Mouse (Mus musculus) CH12.LX (cell line): Measurements from ENCODE around the gene Ldb3. TPM values are rescaled to one million over a fixed set of nuclear protein-coding genes. Genes with fewer than 3 reads are reported as not detected.

Experiments
- DNase-seq: peaks from one replicate; pipeline ENCODE4 v3.0.0-alpha.2; 2013; ENCODE audit errors: extremely low read depth
- H3K27ac ChIP-seq: 2 replicates; pipeline ENCODE4 v1.5.1; 2012; ENCODE audit warnings: low read depth, mild to moderate bottlenecking, control low read depth, moderate library complexity; ENCODE audit not compliant: insufficient read depth
- H3K27me3 ChIP-seq: replicated peaks from 2 replicates; pipeline ENCODE3; 2012; ENCODE audit warnings: inconsistent platforms
- H3K36me3 ChIP-seq, 2 experiments: replicated peaks in 1 of 2; 2 replicates each; pipeline versions ENCODE3 to v1.6.1; 2012; ENCODE audit warnings: inconsistent platforms in 1 of 2, low read length in 1 of 2, mild to moderate bottlenecking in 1 of 2, mixed read lengths in 1 of 2, moderate library complexity in 1 of 2; ENCODE audit not compliant: control insufficient read depth in 1 of 2, insufficient read depth in 1 of 2
- H3K4me1 ChIP-seq, 2 experiments: 2 replicates each; pipeline ENCODE4 v1.6.1; 2012; ENCODE audit warnings: inconsistent platforms in 1 of 2, moderate library complexity in 1 of 2; ENCODE audit not compliant: insufficient read depth in 2 of 2, control insufficient read depth in 1 of 2
- H3K4me2 ChIP-seq: 2 replicates; pipeline ENCODE4 v1.6.1; 2012; ENCODE audit warnings: low read depth, mild to moderate bottlenecking, control low read depth; ENCODE audit not compliant: poor library complexity, insufficient read depth, severe bottlenecking
- H3K4me3 ChIP-seq, 3 experiments: fragments of 150-350 bp in 1 of 3; sonication (generic) in 1 of 3; replicated peaks in 1 of 3; 2 replicates each; pipeline versions ENCODE3 to v1.5.1; 2011 to 2012; ENCODE audit warnings: low read depth in 2 of 3, low read length in 2 of 3, mild to moderate bottlenecking in 2 of 3, moderate library complexity in 2 of 3, control low read depth in 1 of 3, improper control_type of control experiment in 1 of 3, inconsistent platforms in 1 of 3, mixed read lengths in 1 of 3; ENCODE audit not compliant: poor library complexity in 1 of 3
- H3K79me2 ChIP-seq: replicated peaks from 2 replicates; pipeline ENCODE4 v1.6.1; 2012; ENCODE audit warnings: mild to moderate bottlenecking, moderate library complexity; ENCODE audit not compliant: control insufficient read depth, poor library complexity, insufficient read depth, severe bottlenecking; ENCODE audit errors: extremely low read depth
- H3K9ac ChIP-seq: 2 replicates; pipeline ENCODE4 v1.6.1; 2012; ENCODE audit warnings: low read depth, mild to moderate bottlenecking, control low read depth, moderate library complexity; ENCODE audit not compliant: insufficient read depth
- H3K9me3 ChIP-seq: replicated peaks from 2 replicates; pipeline ENCODE3; 2012; ENCODE audit warnings: low read length, inconsistent platforms, mixed read lengths
- BHLHE40 ChIP-seq: IDR thresholded peaks from 2 replicates; pipeline ENCODE4 v1.6.1; 2011; ENCODE audit warnings: mild to moderate bottlenecking, low read depth, low read length, improper control_type of control experiment
- CHD2 ChIP-seq: IDR thresholded peaks from 2 replicates; pipeline ENCODE4 v1.6.1; 2011; ENCODE audit warnings: low read length, improper control_type of control experiment
- CTCF ChIP-seq, 2 experiments: IDR thresholded peaks in 1 of 2; conservative IDR thresholded peaks in 1 of 2; 2 replicates each; pipeline ENCODE4 v1.5.1; 2011 to 2012; ENCODE audit warnings: low read depth in 2 of 2, low read length in 2 of 2, improper control_type of control experiment in 1 of 2, inconsistent platforms in 1 of 2, mild to moderate bottlenecking in 1 of 2, moderate library complexity in 1 of 2
- ELF1 ChIP-seq: IDR thresholded peaks from 2 replicates; pipeline ENCODE4 v1.6.1; 2014; ENCODE audit warnings: low read depth, mild to moderate bottlenecking, inconsistent platforms, low read length, improper control_type of control experiment
- EP300 ChIP-seq: IDR thresholded peaks from 2 replicates; pipeline ENCODE4 v1.6.1; 2011; ENCODE audit warnings: low read length, improper control_type of control experiment
- ETS1 ChIP-seq: conservative IDR thresholded peaks from 2 replicates; pipeline ENCODE4 v1.6.1; 2012; ENCODE audit warnings: low read depth, mild to moderate bottlenecking, inconsistent platforms, low read length, improper control_type of control experiment, moderate library complexity
- HCFC1 ChIP-seq: IDR thresholded peaks from 2 replicates; pipeline ENCODE4 v1.6.1; 2012; ENCODE audit warnings: low read depth, mild to moderate bottlenecking, inconsistent platforms, low read length, improper control_type of control experiment
- IRF4 ChIP-seq: IDR thresholded peaks from 2 replicates; pipeline ENCODE4 v1.6.1; 2014; ENCODE audit warnings: low read depth, mild to moderate bottlenecking, inconsistent platforms, low read length, improper control_type of control experiment
- MAX ChIP-seq: IDR thresholded peaks from 2 replicates; pipeline ENCODE4 v1.6.1; 2011; ENCODE audit warnings: low read length, improper control_type of control experiment
- MEF2A ChIP-seq: IDR thresholded peaks from 2 replicates; pipeline ENCODE4 v1.6.1; 2014; ENCODE audit warnings: low read depth, mild to moderate bottlenecking, inconsistent platforms, low read length, improper control_type of control experiment, borderline replicate concordance
- NELFE ChIP-seq: IDR thresholded peaks from 2 replicates; pipeline ENCODE4 v1.6.1; 2011; ENCODE audit warnings: low read depth, low read length, improper control_type of control experiment
- NRF1 ChIP-seq: IDR thresholded peaks from 2 replicates; pipeline ENCODE4 v1.6.1; 2014; ENCODE audit warnings: low read depth, mild to moderate bottlenecking, inconsistent platforms, low read length, improper control_type of control experiment, moderate library complexity
- PAX5 ChIP-seq: IDR thresholded peaks from 2 replicates; pipeline ENCODE4 v1.6.1; 2012; ENCODE audit warnings: low read length, inconsistent platforms, mixed read lengths
- SIN3A ChIP-seq: IDR thresholded peaks from 2 replicates; pipeline ENCODE4 v1.6.1; 2012; ENCODE audit warnings: low read length, improper control_type of control experiment, inconsistent platforms
- SMC3 ChIP-seq: IDR thresholded peaks from 2 replicates; pipeline ENCODE4 v1.6.1; 2011; ENCODE audit warnings: low read depth, low read length, improper control_type of control experiment
- TCF12 ChIP-seq: IDR thresholded peaks from 2 replicates; pipeline ENCODE4 v1.6.1; 2014; ENCODE audit warnings: low read depth, mild to moderate bottlenecking, inconsistent platforms, low read length, improper control_type of control experiment
- UBTF ChIP-seq: IDR thresholded peaks from 2 replicates; pipeline ENCODE4 v1.6.1; 2012; ENCODE audit warnings: low read depth, mild to moderate bottlenecking, inconsistent platforms, low read length, improper control_type of control experiment, moderate library complexity
- ZKSCAN1 ChIP-seq: IDR thresholded peaks from 2 replicates; pipeline ENCODE4 v1.6.1; 2012; ENCODE audit warnings: low read depth, inconsistent platforms, low read length, improper control_type of control experiment, borderline replicate concordance
- ZNF384 ChIP-seq: IDR thresholded peaks from 2 replicates; pipeline ENCODE4 v1.6.1; 2012; ENCODE audit warnings: low read depth, low read length, improper control_type of control experiment, inconsistent platforms
- dilution Hi-C: fragments of 300-500 bp; cut with MboI; formaldehyde crosslinking; loops from 2 replicates; pipeline ENCODE4 v1.14.3; 2020; ENCODE audit warnings: low sequenced_read_pairs; ENCODE audit not compliant: extremely low pct_unique_long_range_greater_than_20kb, extremely low pct_ligation_motif_present
- in situ Hi-C: fragments of 300-500 bp; cut with MboI; formaldehyde crosslinking; loops from 3 replicates; pipeline ENCODE4 v1.14.3; 2019; ENCODE audit warnings: low sequenced_read_pairs, low pct_ligation_motif_present, low pct_unique_long_range_greater_than_20kb, mixed read lengths
- polyA plus RNA-seq: library from polyadenylated mRNA; unstranded; fragments of >175 nt; gene quantifications from 2 replicates; pipeline ENCODE4 v1.2.1, GENCODE M21; 2012; ENCODE audit warnings: low read depth; ENCODE audit not compliant: insufficient read length
- total RNA-seq, 2 experiments: library from RNA; depleted of rRNA; stranded (reverse); fragments of 300-350 nt in 1 of 2; fragments of >200 nt in 1 of 2; gene quantifications; 2 replicates each; pipeline ENCODE4 v1.2.3; 2012 to 2014

Ldb3 gene
- total and polyA plus RNA-seq, 3 experiments, result 0.08 TPM; not detected in 2

DNA sequence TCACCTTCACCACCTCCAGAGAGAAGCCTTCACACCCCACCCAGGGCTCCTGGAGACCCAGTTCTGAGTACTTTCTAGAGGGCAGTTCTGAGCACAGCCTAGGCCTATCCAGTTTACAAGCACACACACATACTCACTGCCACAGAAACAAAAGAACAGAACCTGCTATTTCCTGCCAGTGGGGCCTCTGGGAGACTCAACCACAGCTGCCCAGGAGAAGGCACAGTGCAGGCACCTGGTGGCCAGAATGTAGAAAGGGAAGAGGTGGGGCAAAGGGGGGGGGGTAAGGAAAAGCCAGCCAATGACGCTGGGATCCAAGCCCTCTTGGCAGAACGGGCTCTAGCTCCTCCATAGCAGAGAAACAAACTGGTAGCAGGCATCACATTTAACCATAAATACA, 26.1 kb downstream of the Ldb3 start:
- TF ChIP-seq ELF1 (0 out of 2 replicates have a peak, but pooled peaks have one; percentile 8), CTCF (conservative IDR thresholded peaks at IDR 0.05 in 1 of 2, IDR thresholded peaks at IDR 0.05 in 1 of 2; ENCODE audit: low read depth in 2 of 2, low read length in 2 of 2) (peak in 1 of 2 experiments; percentile 31; a peak in 2 of 4 replicates), SMC3 (0 out of 2 replicates have a peak, but pooled peaks have one; percentile 8), HCFC1 (no peak)
- DNase-seq, result peak; percentile 44
- in situ Hi-C loops (loop anchor here (5.0 to 10.0 kb wide), 2 partner anchors 140 to 188 kb away; partner anchors contain the start of genes Mmrn2 and Sncg), dilution Hi-C loops (no loop called here)
- Histone ChIP-seq H3K79me2 (no peaks in the 10 kb centered on the region), H3K4me2 (no peak overlapping the region), H3K4me1 (peaks cover 0 to 12% of the 10 kb centered on the region in 2 experiments; a peak in 2 of 4 replicates), H3K9ac (no peak overlapping the region), H3K36me3 (no peaks in the 10 kb centered on the region), H3K27me3 (no peaks in the 10 kb centered on the region), H3K27ac (no peak overlapping the region), H3K4me3 (no peak overlapping the region), H3K9me3 (no peaks in the 10 kb centered on the region)

GRCm38 (mm10) chr14:34561647-34562046, 26.8 kb downstream of the Ldb3 start:
- H3K36me3 ChIP-seq, result no peaks in the 10 kb centered on the region
- no peaks in the 10 kb centered on the region for H3K79me2 ChIP-seq
- H3K9ac ChIP-seq, result no peak overlapping the region
- H3K4me2 ChIP-seq, result no peak overlapping the region
- H3K27ac ChIP-seq, result no peak overlapping the region
- H3K9me3 ChIP-seq, result no peaks in the 10 kb centered on the region
- TF ChIP-seq ETS1 (no peak), ZKSCAN1 (no peak), CTCF (conservative IDR thresholded peaks at IDR 0.05 in 1 of 2, IDR thresholded peaks at IDR 0.05 in 1 of 2; ENCODE audit: low read depth in 2 of 2, low read length in 2 of 2) (no peak), NELFE (no peak), IRF4 (no peak), SMC3 (no peak), ZNF384 (no peak), HCFC1 (no peak), BHLHE40 (no peak), TCF12 (no peak)
- peaks cover 0 to 12% of the 10 kb centered on the region in 2 experiments; a peak in 2 of 4 replicates for H3K4me1 ChIP-seq
- no peaks in the 10 kb centered on the region for H3K27me3 ChIP-seq
- DNase-seq, result no peak
- H3K4me3 ChIP-seq, result no peak overlapping the region
- in situ Hi-C loops (loop anchor here (5.0 to 10.0 kb wide), 2 partner anchors 139 to 187 kb away; partner anchors contain the start of genes Mmrn2 and Sncg), dilution Hi-C loops (no loop called here)

DNA sequence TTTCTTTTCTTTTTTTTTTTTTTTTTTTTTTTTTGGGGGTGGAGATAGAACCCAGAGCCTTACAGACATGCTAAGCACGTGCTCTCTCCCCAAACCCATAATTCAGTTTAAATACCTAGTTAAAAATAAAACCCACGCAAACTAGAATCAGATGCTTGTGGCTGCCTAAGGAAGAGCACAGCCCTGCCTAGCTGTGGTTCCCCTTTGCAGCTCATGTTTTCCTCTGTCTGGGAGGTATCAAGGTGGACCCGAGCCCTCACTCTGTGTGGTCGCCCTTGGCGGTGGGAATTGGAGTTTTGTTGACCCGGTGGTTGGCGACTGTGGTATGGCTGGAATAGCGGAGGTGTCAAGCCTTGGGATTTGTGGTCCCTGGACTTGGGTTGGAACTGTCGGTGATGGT, 29.5 kb downstream of the Ldb3 start:
- H3K27ac ChIP-seq, result no peak overlapping the region
- in situ Hi-C loops, result no loop called here
- no peaks in the 10 kb centered on the region for H3K79me2 ChIP-seq
- peaks cover 0 to 12% of the 10 kb centered on the region in 2 experiments; a peak in 2 of 4 replicates for H3K4me1 ChIP-seq
- H3K9ac ChIP-seq, result no peak overlapping the region
- TF ChIP-seq IRF4, result no peak
- TF ChIP-seq EP300, result no peak
- no peak for TF ChIP-seq NELFE
- no peak for TF ChIP-seq ZKSCAN1
- TF ChIP-seq CTCF (conservative IDR thresholded peaks at IDR 0.05 in 1 of 2, IDR thresholded peaks at IDR 0.05 in 1 of 2; ENCODE audit: low read depth in 2 of 2, low read length in 2 of 2), result no peak
- TF ChIP-seq HCFC1, result no peak
- TF ChIP-seq MEF2A, result no peak
- TF ChIP-seq MAX, result no peak
- TF ChIP-seq UBTF, result no peak
- no peak for TF ChIP-seq NRF1
- TF ChIP-seq CHD2, result no peak
- TF ChIP-seq SIN3A, result no peak
- TF ChIP-seq PAX5, result no peak
- dilution Hi-C loops, result no loop called here
- H3K36me3 ChIP-seq, result no peaks in the 10 kb centered on the region
- no peak overlapping the region for H3K4me3 ChIP-seq
- H3K4me2 ChIP-seq, result no peak overlapping the region
- no peaks in the 10 kb centered on the region for H3K9me3 ChIP-seq
- no peaks in the 10 kb centered on the region for H3K27me3 ChIP-seq
- DNase-seq, result no peak
